ENCODE assay signal across 8 mouse cellular contexts in genomic region chr10:53378981-53379708, GRCm38 (mm10). TPM values are rescaled to one million over a fixed set of nuclear protein-coding genes. Genes with fewer than 3 reads are reported as not detected.
DNase-seq lines count a peak whose midpoint lies in the region; ATAC-seq lines count a peak whose summit lies in the region.

No protein-coding gene starts in this region.

- WGBS in embryonic facial prominence, embryonic 14.5 days = 0% methylated on average over 14 of the region's 59 CpGs
- WGBS in hindbrain, embryonic 11.5 days = under 1% methylated on average over 53 of the region's 59 CpGs
- WGBS in limb, embryonic 11.5 days = under 1% methylated on average over 58 of the region's 59 CpGs
- WGBS in midbrain, embryonic 15.5 days = under 1% methylated on average over 58 of the region's 59 CpGs

- peak; percentile 34 for DNase-seq in layer of hippocampus, adult 11-12 months (ENCODE audit: low spot score)
- DNase-seq in layer of hippocampus, adult 9-10 months (ENCODE audit: low spot score) = no peak
- peak; percentile 58 for DNase-seq in R1 (ENCODE audit: low read depth, low spot score)
- peak; percentile 49 for DNase-seq in embryonic facial prominence, embryonic 14.5 days (ENCODE audit: low spot score)
- no peak for DNase-seq in hindbrain, embryonic 11.5 days (ENCODE audit: low spot score)
- peak; percentile 70 for DNase-seq in limb, embryonic 11.5 days (ENCODE audit: low spot score)
- DNase-seq in MN1 (ENCODE audit: low spot score) = no peak

- H3K4me1 ChIP-seq in embryonic facial prominence, embryonic 14.5 days (ENCODE audit: control insufficient read depth, insufficient read depth, low read length) = peaks cover 16% of the 10 kb centered on the region
- no peaks in the 10 kb centered on the region; the same call in 1 of the 2 replicates for H3K4me1 ChIP-seq in hindbrain, embryonic 11.5 days (replicated peaks; ENCODE audit: control insufficient read depth, insufficient read depth, low read length)
- peaks cover 4% of the 10 kb centered on the region; the same call in 1 of the 2 replicates for H3K4me1 ChIP-seq in limb, embryonic 11.5 days (ENCODE audit: control insufficient read depth, insufficient read depth, low read length)
- peaks cover 30% of the 10 kb centered on the region for H3K4me1 ChIP-seq in midbrain, embryonic 15.5 days

- H3K9me3 ChIP-seq in embryonic facial prominence, embryonic 14.5 days (ENCODE audit: control insufficient read depth, low read length) = no peaks in the 10 kb centered on the region
- H3K9me3 ChIP-seq in hindbrain, embryonic 11.5 days (ENCODE audit: control insufficient read depth, low read length) = no peaks in the 10 kb centered on the region
- H3K9me3 ChIP-seq in limb, embryonic 11.5 days (ENCODE audit: control insufficient read depth, low read length) = no peaks in the 10 kb centered on the region
- no peaks in the 10 kb centered on the region for H3K9me3 ChIP-seq in midbrain, embryonic 15.5 days

- H3K27ac ChIP-seq in embryonic facial prominence, embryonic 14.5 days (replicated peaks; ENCODE audit: low read depth, low read length) = peak overlapping the region; percentile 98
- peak overlapping the region; percentile 96 for H3K27ac ChIP-seq in hindbrain, embryonic 11.5 days (ENCODE audit: low read depth, low read length)
- peak overlapping the region; percentile 92 for H3K27ac ChIP-seq in limb, embryonic 11.5 days (replicated peaks; ENCODE audit: low read depth, low read length)
- peak overlapping the region; percentile 94 for H3K27ac ChIP-seq in midbrain, embryonic 15.5 days

- H3K4me2 ChIP-seq in embryonic facial prominence, embryonic 14.5 days (ENCODE audit: low read depth, low read length) = peak overlapping the region; percentile 66
- H3K4me2 ChIP-seq in hindbrain, embryonic 11.5 days (replicated peaks; ENCODE audit: low read depth, low read length) = peak overlapping the region; percentile 66
- peak overlapping the region; percentile 65 for H3K4me2 ChIP-seq in limb, embryonic 11.5 days (ENCODE audit: low read depth, severe bottlenecking)
- peak overlapping the region; percentile 56 for H3K4me2 ChIP-seq in midbrain, embryonic 15.5 days

- no peaks in the 10 kb centered on the region for H3K27me3 ChIP-seq in embryonic facial prominence, embryonic 14.5 days (replicated peaks; ENCODE audit: control insufficient read depth, insufficient read depth, low read length)
- no peaks in the 10 kb centered on the region for H3K27me3 ChIP-seq in hindbrain, embryonic 11.5 days (ENCODE audit: control insufficient read depth, insufficient read depth, low read length)
- no peaks in the 10 kb centered on the region for H3K27me3 ChIP-seq in limb, embryonic 11.5 days (ENCODE audit: control insufficient read depth, insufficient read depth, low read length)
- H3K27me3 ChIP-seq in midbrain, embryonic 15.5 days (replicated peaks) = no peaks in the 10 kb centered on the region

- H3K9ac ChIP-seq in embryonic facial prominence, embryonic 14.5 days (ENCODE audit: low read depth, low read length) = peak overlapping the region; percentile 98
- H3K9ac ChIP-seq in hindbrain, embryonic 11.5 days (ENCODE audit: low read depth, low read length) = peak overlapping the region; percentile 97
- peak overlapping the region; percentile 97 for H3K9ac ChIP-seq in limb, embryonic 11.5 days (ENCODE audit: low read length)
- H3K9ac ChIP-seq in midbrain, embryonic 15.5 days = peak overlapping the region; percentile 89

- ATAC-seq in embryonic facial prominence, embryonic 14.5 days (ENCODE audit: low read depth) = peak; percentile 91
- peak; percentile 84 for ATAC-seq in hindbrain, embryonic 11.5 days (ENCODE audit: low FRiP score)
- ATAC-seq in limb, embryonic 11.5 days (ENCODE audit: insufficient number of reproducible peaks, low FRiP score, low TSS enrichment, low read depth) = peak; percentile 84
- ATAC-seq in midbrain, embryonic 15.5 days (replicated peaks) = peak; percentile 86

- peak overlapping the region; percentile 95 for H3K4me3 ChIP-seq in embryonic facial prominence, embryonic 14.5 days (ENCODE audit: low read depth, low read length)
- H3K4me3 ChIP-seq in hindbrain, embryonic 11.5 days (ENCODE audit: low read depth, low read length) = peak overlapping the region; percentile 97
- peak overlapping the region; percentile 93 for H3K4me3 ChIP-seq in limb, embryonic 11.5 days (ENCODE audit: low read depth, low read length)
- peak overlapping the region; percentile 75 for H3K4me3 ChIP-seq in midbrain, embryonic 15.5 days

- no peaks in the 10 kb centered on the region for H3K36me3 ChIP-seq in embryonic facial prominence, embryonic 14.5 days (ENCODE audit: control insufficient read depth, insufficient read depth, low read length)
- H3K36me3 ChIP-seq in hindbrain, embryonic 11.5 days (ENCODE audit: control insufficient read depth, insufficient read depth, low read length) = no peaks in the 10 kb centered on the region
- H3K36me3 ChIP-seq in limb, embryonic 11.5 days (ENCODE audit: control insufficient read depth, insufficient read depth, low read length) = no peaks in the 10 kb centered on the region
- H3K36me3 ChIP-seq in midbrain, embryonic 15.5 days (replicated peaks) = no peaks in the 10 kb centered on the region

RNA-seq across cellular contexts. Expression of gene Cep85l, which starts 0.6 kb away (rescaled TPM):
- polyA plus RNA-seq in embryonic facial prominence, embryonic 14.5 days (2014; fragmentation: Nextera tagmentation; extraction: Ambion mirVana) = 6.9 and 7.3 TPM in 2 replicates
- polyA plus RNA-seq in hindbrain, embryonic 11.5 days (2014; fragmentation: Nextera tagmentation; extraction: Ambion mirVana) = 5.8 and 13.0 TPM in 2 replicates
- 6.0 and 6.8 TPM in 2 replicates for polyA plus RNA-seq in limb, embryonic 11.5 days (2014; fragmentation: Nextera tagmentation; extraction: Ambion mirVana)
- polyA plus RNA-seq in midbrain, embryonic 15.5 days (2015; fragmentation: Nextera tagmentation; extraction: Ambion mirVana) = 4.9 and 6.6 TPM in 2 replicates

RNA-seq across cellular contexts. Expression of gene Pln, which starts 41.7 kb away (rescaled TPM):
- polyA plus RNA-seq in embryonic facial prominence, embryonic 14.5 days (2014; fragmentation: Nextera tagmentation; extraction: Ambion mirVana) = 1.1 and 1.3 TPM in 2 replicates
- polyA plus RNA-seq in hindbrain, embryonic 11.5 days (2014; fragmentation: Nextera tagmentation; extraction: Ambion mirVana) = 1.5 and 1.7 TPM in 2 replicates
- polyA plus RNA-seq in limb, embryonic 11.5 days (2014; fragmentation: Nextera tagmentation; extraction: Ambion mirVana) = 1.9 and 2.5 TPM in 2 replicates
- 0.86 and 1.2 TPM in 2 replicates for polyA plus RNA-seq in midbrain, embryonic 15.5 days (2015; fragmentation: Nextera tagmentation; extraction: Ambion mirVana)

Comparison
In these comparisons a context has a peak if more than half of its experiments do, and no peak if none do; other contexts are left out.
1. DNase-seq: peak in layer of hippocampus, adult 11-12 months (single experiment), R1 (single experiment), embryonic facial prominence, embryonic 14.5 days (single experiment) and limb, embryonic 11.5 days (single experiment); none in layer of hippocampus, adult 9-10 months (single experiment), hindbrain, embryonic 11.5 days (single experiment) and MN1 (single experiment).
2. Peak in every context shown above with its lines, with median percentiles within 50 percentile points of each other: ATAC-seq, H3K27ac ChIP-seq, H3K4me2 ChIP-seq, H3K4me3 ChIP-seq and H3K9ac ChIP-seq.